Mouse (Mus musculus) lung, embryonic 15.5 days (tissue): Measurements from ENCODE around the gene Thsd4. TPM values are rescaled to one million over a fixed set of nuclear protein-coding genes. Genes with fewer than 3 reads are reported as not detected.

Experiments
- ATAC-seq: fragments of 200-750 bp; cut with Nextera tagmentation; 2 replicates; pipeline ENCODE4 v1.8.0; 2017; ENCODE audit warnings: moderate number of reproducible peaks, borderline replicate concordance; ENCODE audit not compliant: low FRiP score, low TSS enrichment; ENCODE audit errors: extremely low read depth
- H3K27ac ChIP-seq: fragments of 300-500 bp; sonication (generic); 2 replicates; pipeline ENCODE4 v1.5.1; 2015; ENCODE audit warnings: moderate library complexity, mild to moderate bottlenecking, inconsistent platforms
- H3K27me3 ChIP-seq: fragments of 300-500 bp; sonication (generic); 2 replicates; pipeline ENCODE4 v1.6.1; 2015; ENCODE audit warnings: inconsistent platforms
- H3K36me3 ChIP-seq: fragments of 300-500 bp; sonication (generic); 2 replicates; pipeline ENCODE4 v1.6.1; 2015; ENCODE audit warnings: inconsistent platforms
- H3K4me1 ChIP-seq: fragments of 300-500 bp; sonication (generic); 2 replicates; pipeline ENCODE4 v1.6.1; 2015; ENCODE audit warnings: inconsistent platforms
- H3K4me2 ChIP-seq: fragments of 300-500 bp; sonication (generic); 2 replicates; pipeline ENCODE4 v1.6.1; 2015; ENCODE audit warnings: inconsistent platforms, mild to moderate bottlenecking, moderate library complexity
- H3K4me3 ChIP-seq: fragments of 300-500 bp; sonication (generic); 2 replicates; pipeline ENCODE4 v1.5.1; 2015; ENCODE audit warnings: mild to moderate bottlenecking, inconsistent platforms
- H3K9ac ChIP-seq: fragments of 300-500 bp; sonication (generic); 2 replicates; pipeline ENCODE4 v1.6.1; 2015; ENCODE audit warnings: inconsistent platforms
- H3K9me3 ChIP-seq: fragments of 300-500 bp; sonication (generic); 2 replicates; pipeline ENCODE4 v1.6.1; 2016; ENCODE audit warnings: inconsistent platforms
- WGBS: fragments of 180-500 bp; shearing (Covaris S2); methylation state at CpG from one replicate; pipeline ENCODE4 v1.1.7; 2015; 5-methylcytosine and 5-hydroxymethylcytosine counted together
- polyA plus RNA-seq: library from polyadenylated mRNA; unstranded; fragments of >200 nt; fragmentation: Nextera tagmentation; extraction: Ambion mirVana; gene quantifications from 2 replicates; pipeline ENCODE4 v1.2.1, GENCODE M21; 2015

The Thsd4 gene
- 9.6 and 10.0 TPM in 2 replicates for polyA plus RNA-seq

- peak; percentile 46; the same call in 1 of the 2 replicates for ATAC-seq
- H3K27me3 ChIP-seq: peaks cover 12% of the 10 kb centered on the region; the same call in 1 of the 2 replicates
- H3K36me3 ChIP-seq: no peaks in the 10 kb centered on the region
- H3K9ac ChIP-seq: peak within 1 kb of the TSS; percentile 70
- WGBS: under 1% methylated on average over 43 of the region's 51 CpGs
- peaks cover 75% of the 10 kb centered on the region for H3K4me1 ChIP-seq
- peak within 1 kb of the TSS; percentile 68 for H3K4me3 ChIP-seq
- H3K4me2 ChIP-seq: peak within 1 kb of the TSS; percentile 97
- no peak within 1 kb of the TSS for H3K27ac ChIP-seq
- no peaks in the 10 kb centered on the region for H3K9me3 ChIP-seq
Observed at GRCm38 (mm10) chr9:60521806-60522264, at the start of gene Thsd4. Gene Thsd4, minus strand, starts transcription at chr9:60522046.

- H3K27ac ChIP-seq: no peak overlapping the region
- no peak for ATAC-seq
- H3K4me1 ChIP-seq: no peaks in the 10 kb centered on the region
- no peaks in the 10 kb centered on the region for H3K27me3 ChIP-seq
- H3K36me3 ChIP-seq: no peaks in the 10 kb centered on the region
- no peak overlapping the region for H3K9ac ChIP-seq
- 65% methylated on average over 4 of the region's 4 CpGs for WGBS
- no peaks in the 10 kb centered on the region for H3K9me3 ChIP-seq
- H3K4me3 ChIP-seq: no peak overlapping the region
- H3K4me2 ChIP-seq: no peak overlapping the region
Observed at GRCm38 (mm10) chr9:60571041-60571440, 49.2 kb upstream of the Thsd4 start.

- ATAC-seq: no peak
- WGBS: 63% methylated on average over 2 of the region's 2 CpGs
- H3K9ac ChIP-seq: no peak overlapping the region
- H3K4me1 ChIP-seq: no peaks in the 10 kb centered on the region
- no peak overlapping the region for H3K27ac ChIP-seq
- no peaks in the 10 kb centered on the region for H3K9me3 ChIP-seq
- no peak overlapping the region for H3K4me2 ChIP-seq
- H3K4me3 ChIP-seq: no peak overlapping the region
- no peaks in the 10 kb centered on the region for H3K36me3 ChIP-seq
- no peaks in the 10 kb centered on the region for H3K27me3 ChIP-seq
Observed at GRCm38 (mm10) chr9:60569366-60569765, 47.5 kb upstream of the Thsd4 start.

- Histone ChIP-seq H3K27me3 (no peaks in the 10 kb centered on the region), H3K9ac (no peak overlapping the region), H3K4me1 (peaks cover 10% of the 10 kb centered on the region; the same call in 1 of the 2 replicates), H3K36me3 (no peaks in the 10 kb centered on the region), H3K4me2 (no peak overlapping the region), H3K9me3 (no peaks in the 10 kb centered on the region), H3K4me3 (no peak overlapping the region), H3K27ac (no peak overlapping the region)
- 87% methylated on average over 7 of the region's 7 CpGs for WGBS
- no peak for ATAC-seq
Observed at GRCm38 (mm10) chr9:60563809-60564208, 42.0 kb upstream of the Thsd4 start.

GRCm38 (mm10) chr9:60562443-60563371 lies 40.9 kb upstream of the Thsd4 start:
- H3K4me1 ChIP-seq: peaks cover 10% of the 10 kb centered on the region; the same call in 1 of the 2 replicates
- H3K4me2 ChIP-seq: peak overlapping the region; percentile 45
- no peaks in the 10 kb centered on the region for H3K27me3 ChIP-seq
- no peaks in the 10 kb centered on the region for H3K36me3 ChIP-seq
- 42% methylated on average over 20 of the region's 20 CpGs for WGBS
- ATAC-seq: no peak
- no peak overlapping the region for H3K27ac ChIP-seq
- H3K9ac ChIP-seq: no peak overlapping the region
- 0 out of 2 replicates have a peak overlapping the region, but pooled peaks have one; percentile 11 for H3K4me3 ChIP-seq
- H3K9me3 ChIP-seq: no peaks in the 10 kb centered on the region

- H3K9ac ChIP-seq: no peak overlapping the region
- no peaks in the 10 kb centered on the region for H3K36me3 ChIP-seq
- H3K4me1 ChIP-seq: peaks cover 10% of the 10 kb centered on the region; the same call in 1 of the 2 replicates
- ATAC-seq: no peak
- 46% methylated on average over 8 of the region's 9 CpGs for WGBS
- no peaks in the 10 kb centered on the region for H3K9me3 ChIP-seq
- H3K4me3 ChIP-seq: no peak overlapping the region
- H3K4me2 ChIP-seq: no peak overlapping the region
- H3K27ac ChIP-seq: no peak overlapping the region
- H3K27me3 ChIP-seq: no peaks in the 10 kb centered on the region
Observed at GRCm38 (mm10) chr9:60561641-60562289, 39.9 kb upstream of the Thsd4 start.

GRCm38 (mm10) chr9:60558507-60558906 lies 36.7 kb upstream of the Thsd4 start:
- 57% methylated on average over 3 of the region's 3 CpGs for WGBS
- Histone ChIP-seq H3K36me3 (no peaks in the 10 kb centered on the region), H3K27me3 (no peaks in the 10 kb centered on the region), H3K9me3 (no peaks in the 10 kb centered on the region), H3K27ac (no peak overlapping the region), H3K9ac (no peak overlapping the region), H3K4me1 (peaks cover 10% of the 10 kb centered on the region; the same call in 1 of the 2 replicates), H3K4me2 (no peak overlapping the region), H3K4me3 (no peak overlapping the region)
- no peak for ATAC-seq

- 94% methylated on average over 4 of the region's 4 CpGs for WGBS
- Histone ChIP-seq H3K4me1 (0 out of 2 replicates have a peak, but pooled peaks cover under 1% of the 10 kb centered on the region), H3K9ac (no peak overlapping the region), H3K36me3 (no peaks in the 10 kb centered on the region), H3K4me2 (no peak overlapping the region), H3K27ac (no peak overlapping the region), H3K4me3 (no peak overlapping the region), H3K9me3 (no peaks in the 10 kb centered on the region), H3K27me3 (no peaks in the 10 kb centered on the region)
- ATAC-seq: no peak
Observed at GRCm38 (mm10) chr9:60551238-60551637, 29.4 kb upstream of the Thsd4 start.

- no peaks in the 10 kb centered on the region for H3K9me3 ChIP-seq
- H3K27ac ChIP-seq: no peak overlapping the region
- no peaks in the 10 kb centered on the region for H3K27me3 ChIP-seq
- H3K4me2 ChIP-seq: no peak overlapping the region
- 27% methylated on average over 4 of the region's 4 CpGs for WGBS
- H3K4me1 ChIP-seq: peaks cover 20% of the 10 kb centered on the region; the same call in 1 of the 2 replicates
- no peaks in the 10 kb centered on the region for H3K36me3 ChIP-seq
- ATAC-seq: no peak
- no peak overlapping the region for H3K4me3 ChIP-seq
- H3K9ac ChIP-seq: no peak overlapping the region
Observed at GRCm38 (mm10) chr9:60548182-60548581, 26.3 kb upstream of the Thsd4 start.

- WGBS: 69% methylated on average over 2 of the region's 2 CpGs
- no peak overlapping the region for H3K9ac ChIP-seq
- H3K4me2 ChIP-seq: no peak overlapping the region
- no peak for ATAC-seq
- H3K4me3 ChIP-seq: no peak overlapping the region
- peaks cover 20% of the 10 kb centered on the region; the same call in 1 of the 2 replicates for H3K4me1 ChIP-seq
- H3K9me3 ChIP-seq: no peaks in the 10 kb centered on the region
- H3K36me3 ChIP-seq: no peaks in the 10 kb centered on the region
- no peaks in the 10 kb centered on the region for H3K27me3 ChIP-seq
- no peak overlapping the region for H3K27ac ChIP-seq
Observed at GRCm38 (mm10) chr9:60546169-60546568, 24.3 kb upstream of the Thsd4 start.

GRCm38 (mm10) chr9:60545361-60546096 lies 23.7 kb upstream of the Thsd4 start:
- Histone ChIP-seq H3K9me3 (no peaks in the 10 kb centered on the region), H3K9ac (no peak overlapping the region), H3K27ac (peak overlapping the region; percentile 0; the same call in 1 of the 2 replicates), H3K36me3 (no peaks in the 10 kb centered on the region), H3K4me2 (no peak overlapping the region), H3K27me3 (no peaks in the 10 kb centered on the region), H3K4me1 (peaks cover 20% of the 10 kb centered on the region; the same call in 1 of the 2 replicates), H3K4me3 (no peak overlapping the region)
- 46% methylated on average over 13 of the region's 13 CpGs for WGBS
- ATAC-seq: no peak
